16 mouse cellular contexts compared by ENCODE assay signal in genomic region chr4:101452829-101453228, GRCm38 (mm10). TPM values are rescaled to one million over a fixed set of nuclear protein-coding genes. Genes with fewer than 3 reads are reported as not detected.
A peak's percentile ranks its signal among the peaks of the same experiment; 100 is the strongest.
DNase-seq lines count a peak whose midpoint lies in the region; TF ChIP-seq lines count a peak whose summit lies in the region.
"Had no signal": no experiment of that assay in that cellular context is flagged by ENCODE, and none has a peak within 500 bp of the region (broad histone marks: within the 10 kb centered on the region; RNA-seq: fewer than 3 reads in every experiment).

No protein-coding gene starts in this region.

- no peak for TF ChIP-seq POLR2A in cerebellum, adult 2 months (IDR thresholded peaks at IDR 0.05; ENCODE audit: borderline replicate concordance, insufficient read depth, low read length)

- H3K4me1 ChIP-seq in cerebellum, adult 2 months (ENCODE audit: control insufficient read depth, insufficient read depth, low read length): peaks cover 57% of the 10 kb centered on the region
- H3K4me1 ChIP-seq: embryonic facial prominence, embryonic 12.5 days; forebrain, embryonic 13.5 days had no signal

- no peak for DNase-seq in cerebellum, adult 2 months
- DNase-seq in cerebellum, postnatal 36 days: no peak
- DNase-seq in cerebellum, adult 9-11 months: peak; percentile 53
- no peak for DNase-seq in cerebellum, postnatal 10 days
- DNase-seq in brain, adult 2 months (ENCODE audit: low read depth, low spot score): peak; percentile 56
- DNase-seq in urinary bladder, postnatal 10 days (ENCODE audit: low spot score): no peak
- DNase-seq: adrenal gland, adult 2 months; adrenal gland, postnatal 10 days; adrenal gland, postnatal 25 days; cerebellum, postnatal 14 days; forebrain, postnatal 0 days had no signal

- no peak overlapping the region for H3K4me3 ChIP-seq in cerebellum, adult 2 months (replicated peaks; ENCODE audit: insufficient read depth, low read depth, low read length)
- H3K4me3 ChIP-seq: embryonic facial prominence, embryonic 10.5 days; embryonic facial prominence, embryonic 12.5 days; forebrain, embryonic 13.5 days; forebrain, embryonic 15.5 days had no signal

- 14% methylated on average over 9 of the region's 9 CpGs for WGBS in cerebellum, adult 2 months

- H3K27me3 ChIP-seq in cerebellum, adult 2 months (ENCODE audit: control insufficient read depth, insufficient read depth, low read length): no peaks in the 10 kb centered on the region
- H3K27me3 ChIP-seq: embryonic facial prominence, embryonic 12.5 days; forebrain, embryonic 13.5 days; forebrain, embryonic 15.5 days had no signal

- H3K27ac ChIP-seq in cerebellum, adult 2 months (ENCODE audit: insufficient read depth, low read length): peak overlapping the region; percentile 90
- H3K27ac ChIP-seq: embryonic facial prominence, embryonic 10.5 days; embryonic facial prominence, embryonic 12.5 days; forebrain, embryonic 13.5 days; forebrain, embryonic 15.5 days had no signal

- no peak for TF ChIP-seq CTCF in cerebellum, adult 2 months (IDR thresholded peaks at IDR 0.05; ENCODE audit: borderline replicate concordance, insufficient read depth, low read depth, low read length)

RNA-seq across cellular contexts. Expression of gene Ak4, which starts 33.8 kb away (rescaled TPM):
- 56.6 and 76.5 TPM in 2 replicates for polyA plus RNA-seq in cerebellum, adult 2 months (2012; rRNA removed)

RNA-seq across cellular contexts. Expression of gene Dnajc6, which starts 43.6 kb away (rescaled TPM):
- 109 and 126 TPM in 2 replicates for polyA plus RNA-seq in cerebellum, adult 2 months (2012; rRNA removed)
- polyA plus RNA-seq: C2C12 had no signal

Comparison
In these comparisons a context has a peak if more than half of its experiments do, and no peak if none do; other contexts are left out.
1. DNase-seq: peak in cerebellum, adult 9-11 months (single experiment) and brain, adult 2 months (single experiment); none in cerebellum, adult 2 months (0 of 2), cerebellum, postnatal 36 days (0 of 2), cerebellum, postnatal 10 days (0 of 2) and urinary bladder, postnatal 10 days (single experiment).